Mouse (Mus musculus) lung, postnatal 36 days (tissue): ENCODE results near the gene Sipa1l2.

Experiments
- DNase-seq: peaks from one replicate; pipeline ENCODE4 v3.0.0; 2022; ENCODE audit warnings: mixed read lengths

Sipa1l2 gene

GRCm38 (mm10) chr8:125510861-125511668 is 58.5 kb downstream of the Sipa1l2 start:
- DNase-seq: peak; percentile 51

GRCm38 (mm10) chr8:125509776-125510175 is 59.8 kb downstream of the Sipa1l2 start:
- peak; percentile 15 for DNase-seq

GRCm38 (mm10) chr8:125509175-125509574 is 60.4 kb downstream of the Sipa1l2 start:
- DNase-seq: no peak

- DNase-seq: no peak
Measured at GRCm38 (mm10) chr8:125507291-125507690, 62.3 kb downstream of the Sipa1l2 start.

GRCm38 (mm10) chr8:125504605-125505257 is 64.9 kb downstream of the Sipa1l2 start:
- peak; percentile 67 for DNase-seq

GRCm38 (mm10) chr8:125503808-125504207 is 65.8 kb downstream of the Sipa1l2 start:
- no peak for DNase-seq

GRCm38 (mm10) chr8:125502828-125503227 is 66.8 kb downstream of the Sipa1l2 start:
- peak; percentile 48 for DNase-seq

- no peak for DNase-seq
Measured at GRCm38 (mm10) chr8:125500005-125500404, 69.6 kb downstream of the Sipa1l2 start.

GRCm38 (mm10) chr8:125498508-125498907 is 71.1 kb downstream of the Sipa1l2 start:
- no peak for DNase-seq

GRCm38 (mm10) chr8:125495545-125495944 is 74.1 kb downstream of the Sipa1l2 start:
- DNase-seq: no peak

GRCm38 (mm10) chr8:125493254-125493815 is 76.3 kb downstream of the Sipa1l2 start:
- no peak for DNase-seq

- no peak for DNase-seq
Measured at GRCm38 (mm10) chr8:125492416-125492815, 77.2 kb downstream of the Sipa1l2 start.

- DNase-seq: peak; percentile 40
Measured at GRCm38 (mm10) chr8:125488747-125489146, 80.9 kb downstream of the Sipa1l2 start.

- DNase-seq: no peak
Measured at GRCm38 (mm10) chr8:125485715-125486114, 83.9 kb downstream of the Sipa1l2 start.

- DNase-seq: no peak
Measured at GRCm38 (mm10) chr8:125484530-125485196, 84.9 kb downstream of the Sipa1l2 start.

GRCm38 (mm10) chr8:125482491-125483096 is 87.0 kb downstream of the Sipa1l2 start:
- no peak for DNase-seq

- peak; percentile 75 for DNase-seq
Measured at GRCm38 (mm10) chr8:125474876-125475275, 94.7 kb downstream of the Sipa1l2 start.

GRCm38 (mm10) chr8:125471374-125471773 is 98.2 kb downstream of the Sipa1l2 start:
- DNase-seq: no peak

- no peak for DNase-seq
Measured at GRCm38 (mm10) chr8:125465156-125465821, 104.3 kb downstream of the Sipa1l2 start.

- no peak for DNase-seq
Measured at GRCm38 (mm10) chr8:125462901-125463300, 106.7 kb downstream of the Sipa1l2 start.

- peak; percentile 56 for DNase-seq
Measured at GRCm38 (mm10) chr8:125461504-125461903, 108.1 kb downstream of the Sipa1l2 start.

- no peak for DNase-seq
Measured at GRCm38 (mm10) chr8:125460602-125461001, 109.0 kb downstream of the Sipa1l2 start.
